ENCODE assay signal across 8 mouse cellular contexts in the genomic region with DNA sequence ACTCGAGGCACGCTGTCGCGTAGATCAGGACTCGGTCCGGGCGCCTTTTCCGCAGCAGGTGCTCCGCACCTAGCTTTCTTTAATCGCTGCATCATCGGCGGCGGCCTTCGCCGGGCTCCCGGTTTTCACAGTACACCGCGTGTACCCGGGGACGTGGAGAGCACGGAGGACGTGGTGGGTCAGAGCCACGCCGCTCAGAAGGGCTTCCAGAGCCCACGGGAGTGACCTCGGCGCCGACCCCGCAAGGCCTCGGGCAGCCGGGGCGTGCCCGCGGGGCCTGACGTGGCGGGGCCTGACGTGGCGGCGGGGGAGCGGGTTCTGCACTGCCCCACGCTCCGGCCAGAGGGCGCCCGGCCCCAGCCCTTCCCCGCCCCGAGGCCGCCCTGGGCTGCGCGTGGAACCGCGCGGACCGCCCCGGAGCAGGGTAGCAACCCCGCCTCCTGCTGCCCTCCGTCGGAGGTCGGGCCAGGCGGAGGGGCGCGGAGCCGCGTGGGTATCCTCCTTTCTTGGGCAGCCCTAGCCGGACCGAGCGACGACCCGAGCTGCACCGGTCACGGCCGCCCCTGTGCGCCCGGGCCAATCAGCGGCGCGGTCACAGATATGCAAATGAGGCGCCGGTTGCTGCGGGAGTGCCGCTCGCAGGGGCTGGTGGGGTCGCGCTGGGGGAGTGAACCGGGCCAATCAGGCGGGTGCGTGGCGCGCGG.
A peak's percentile ranks its signal among the peaks of the same experiment; 100 is the strongest.
DNase-seq lines count a peak whose midpoint lies in the region; ATAC-seq and TF ChIP-seq lines count a peak whose summit lies in the region.

No protein-coding gene starts in this region.

- peak overlapping the region; percentile 84 for H3K27ac ChIP-seq in cortical plate, adult 2 months (ENCODE audit: insufficient read depth, low read length)

- no peak for TF ChIP-seq CTCF in cortical plate, adult 2 months (IDR thresholded peaks at IDR 0.05; ENCODE audit: extremely low read depth, insufficient read depth, low read length)

- H3K4me1 ChIP-seq in cortical plate, adult 2 months (ENCODE audit: control insufficient read depth, insufficient read depth, low read length), result no peaks in the 10 kb centered on the region

- peak; percentile 96 for DNase-seq in adipocyte (ENCODE audit: low spot score)
- DNase-seq in gastrocnemius, adult 8-10 months (ENCODE audit: low spot score in 2 of 2), result peak; percentile 95 to 96
- peak; percentile 91 for DNase-seq in induced T-regulatory cell, adult 2 months (ENCODE audit: low read depth)
- peak; percentile 84 to 91 for DNase-seq in left cerebral cortex, adult 8-10 months (ENCODE audit: low spot score in 2 of 2)
- peak; percentile 92 for DNase-seq in right cerebral cortex, adult 18-20 months
- DNase-seq in urinary bladder, adult 2 months (ENCODE audit: low spot score), result peak; percentile 99

- TF ChIP-seq POLR2A in cortical plate, adult 2 months (IDR thresholded peaks at IDR 0.05; ENCODE audit: extremely low read depth, insufficient read depth, low read length), result no peak

- ATAC-seq in megakaryocyte, adult 5-6 weeks (ENCODE audit: poor library complexity, severe bottlenecking), result peak; percentile 84

- H3K4me3 ChIP-seq in cortical plate, adult 2 months (ENCODE audit: insufficient read depth, low read length), result peak overlapping the region; percentile 76

Comparison
In these comparisons a context has a peak if more than half of its experiments do, and no peak if none do; other contexts are left out.
1. Peak in every context shown above with its lines: DNase-seq, ATAC-seq, H3K4me3 ChIP-seq and H3K27ac ChIP-seq.